Mouse (Mus musculus) erythroblast, adult 5-6 weeks (primary cell): ENCODE measurements around the gene Gngt2. TPM values are rescaled to one million over a fixed set of nuclear protein-coding genes. Genes with fewer than 3 reads are reported as not detected.

ENCODE experiments used
- ATAC-seq: replicated peaks from 2 replicates; pipeline ENCODE4 v1.8.0; 2016; ENCODE audit warnings: moderate number of reproducible peaks, mild to moderate bottlenecking, moderate TSS enrichment, inconsistent platforms; ENCODE audit not compliant: poor library complexity, low FRiP score, severe bottlenecking
- total RNA-seq, 2 experiments: library from RNA; stranded (forward) in 1 of 2; stranded (reverse) in 1 of 2; fragments of 150-400 nt in 1 of 2; fragments of 200-764, 138-1000 nt in 1 of 2; gene quantifications; 2 replicates each; pipeline versions ENCODE4 v1.2.3 to v1.2.4; 2015 to 2017; ENCODE audit warnings: low replicate concordance in 2 of 2

The Gngt2 gene
- total RNA-seq (2015; ENCODE audit: low replicate concordance): 9.8 and 15.0 TPM in 2 replicates
- total RNA-seq (2017; ENCODE audit: low replicate concordance): 9.4 and 13.0 TPM in 2 replicates

GRCm38 (mm10) chr11:95837059-95837458, at the start of gene Gngt2:
Gene Gngt2, plus strand, starts transcription at chr11:95837216.
- ATAC-seq: no peak

- no peak for ATAC-seq
Observed at GRCm38 (mm10) chr11:95789451-95789891, 47.5 kb upstream of the Gngt2 start.

DNA sequence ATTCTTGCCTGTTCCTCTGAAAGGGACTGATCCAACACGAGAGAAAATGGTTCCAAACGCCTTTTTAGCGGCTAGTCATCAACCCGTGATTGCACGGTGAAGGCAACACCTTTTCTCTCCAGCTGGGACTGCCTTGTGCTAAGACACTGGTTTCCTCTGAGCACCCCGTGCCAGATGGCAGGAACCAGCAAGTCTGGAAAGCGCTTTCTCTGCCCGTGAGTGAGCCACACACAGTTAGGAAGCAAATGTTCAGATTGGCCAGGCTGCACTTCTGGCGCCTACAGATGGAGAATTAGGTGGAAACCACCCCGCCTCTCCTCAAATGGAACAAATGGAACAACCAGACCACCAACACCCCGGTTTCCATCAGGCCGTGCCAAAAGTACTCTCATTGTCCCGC, 45.2 kb upstream of the Gngt2 start:
- no peak for ATAC-seq

DNA sequence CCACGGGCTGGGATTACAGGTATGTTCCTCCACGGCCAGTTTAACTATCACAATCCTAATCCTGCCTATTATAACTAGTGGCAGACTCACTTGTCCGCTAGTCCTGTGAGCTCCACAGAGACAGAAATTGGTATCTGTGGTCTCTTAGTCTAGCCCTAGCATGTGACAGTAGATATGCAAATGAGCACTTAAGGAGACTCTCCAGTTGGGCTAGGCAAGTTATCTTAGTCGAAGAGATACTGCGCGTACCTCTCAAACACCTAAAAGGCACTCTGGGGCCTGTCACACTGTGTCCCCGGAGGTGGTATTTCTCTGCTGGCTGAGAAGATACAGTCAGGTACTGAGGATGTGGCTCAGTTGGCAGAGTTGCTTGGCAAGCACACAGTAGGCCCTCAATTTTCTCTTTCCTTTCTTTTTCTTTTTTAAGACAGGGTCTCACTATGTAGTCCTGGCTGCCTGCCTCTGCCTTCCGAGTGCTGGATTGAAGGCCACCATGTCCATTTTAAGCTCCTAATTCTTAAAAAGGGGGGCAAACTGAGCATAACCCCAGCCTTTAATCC, 44.0 kb upstream of the Gngt2 start:
- ATAC-seq: peak; percentile 85

DNA sequence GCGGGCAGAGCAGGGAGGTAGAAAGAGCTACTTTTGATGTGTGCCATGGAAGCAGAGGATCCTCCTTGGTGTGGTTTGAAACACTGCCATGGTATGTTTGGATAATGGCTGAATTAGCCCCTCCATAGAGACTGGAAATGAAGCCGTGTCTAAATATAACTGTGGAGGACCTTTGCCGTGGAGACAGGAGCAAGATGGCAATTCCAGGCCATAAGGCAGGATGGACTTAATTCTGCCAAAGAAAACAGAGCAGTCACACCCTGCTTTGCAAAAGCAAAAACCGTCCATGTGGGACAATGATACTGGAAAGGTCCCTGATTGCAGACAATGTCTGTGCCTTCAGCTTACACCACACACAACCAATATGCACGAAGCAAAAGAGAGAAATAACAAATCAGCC, 42.8 kb upstream of the Gngt2 start:
- ATAC-seq: no peak

- no peak for ATAC-seq
Observed at GRCm38 (mm10) chr11:95795582-95795981, 41.4 kb upstream of the Gngt2 start.

DNA sequence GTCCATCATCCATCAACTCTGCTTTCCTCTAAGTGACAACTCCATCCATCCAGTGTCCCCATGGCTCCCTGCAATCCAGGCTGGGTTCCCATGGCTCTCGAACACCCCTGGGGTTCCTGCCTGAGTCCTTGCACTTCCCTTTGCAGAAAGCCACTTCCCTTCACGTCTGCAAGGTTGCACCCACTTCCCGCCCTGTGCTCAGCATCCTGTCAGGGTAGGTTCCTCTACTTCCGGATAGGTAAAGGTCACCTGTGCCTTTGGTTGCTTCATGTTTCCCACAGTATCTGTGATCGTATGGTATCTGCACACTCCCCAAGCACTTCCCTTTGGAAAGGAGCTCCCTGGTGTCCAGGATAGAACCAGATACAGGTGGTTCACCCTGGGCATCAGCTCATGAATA, 32.0 kb upstream of the Gngt2 start:
- no peak for ATAC-seq

- peak; percentile 69 for ATAC-seq
Observed at GRCm38 (mm10) chr11:95805527-95805926, 31.5 kb upstream of the Gngt2 start.

- ATAC-seq: peak; percentile 3; the same call in 1 of the 2 replicates
Observed at GRCm38 (mm10) chr11:95807884-95808283, 29.1 kb upstream of the Gngt2 start.

DNA sequence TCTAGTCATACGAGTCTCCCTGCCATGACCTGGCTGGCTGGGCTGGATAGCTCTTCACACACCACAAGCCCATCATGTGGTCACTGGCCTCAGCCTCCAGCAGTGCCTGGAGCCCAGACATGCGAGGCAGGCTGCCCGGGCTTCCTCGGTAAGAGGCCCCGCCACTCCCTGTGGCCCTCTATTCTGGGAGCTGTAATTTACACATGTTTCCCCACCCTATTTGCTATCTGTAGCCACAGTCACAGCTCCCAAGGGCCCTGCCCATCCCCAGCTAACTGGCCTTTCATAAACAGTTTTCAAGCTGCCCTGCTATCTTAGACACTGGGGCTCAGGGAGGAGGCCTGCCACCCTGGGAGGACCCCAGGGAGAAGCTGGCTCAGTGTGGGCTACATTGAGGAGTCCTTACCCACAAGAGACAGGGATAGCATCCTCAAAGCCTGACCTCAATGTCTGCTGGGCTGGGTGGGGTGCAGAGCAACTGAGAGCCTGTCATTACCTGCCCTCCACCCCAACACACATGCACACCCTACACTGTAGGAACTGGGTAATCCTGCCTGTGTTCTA, 28.5 kb upstream of the Gngt2 start:
- ATAC-seq: peak; percentile 79

GRCm38 (mm10) chr11:95809603-95810002, 27.4 kb upstream of the Gngt2 start:
- peak; percentile 3 for ATAC-seq

DNA sequence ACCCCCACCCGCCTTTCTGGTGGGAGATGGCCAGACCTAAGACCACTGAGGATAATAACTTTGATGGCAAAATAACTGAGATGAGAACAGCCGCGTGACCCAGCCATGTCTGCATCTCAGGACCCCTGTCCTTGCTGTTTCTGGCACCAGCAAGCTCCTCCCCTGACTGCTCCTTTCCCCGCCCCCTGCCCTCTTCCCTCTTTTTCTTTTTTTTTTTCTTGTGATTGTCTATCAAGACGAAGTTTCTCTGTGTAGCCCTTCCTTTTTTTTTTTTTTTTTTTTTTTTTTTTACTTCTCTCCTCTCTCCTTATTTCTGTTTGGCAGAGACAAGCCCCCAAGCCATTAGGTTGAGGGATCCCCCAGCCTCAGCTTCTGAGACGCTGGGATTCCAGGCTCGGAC, 26.2 kb upstream of the Gngt2 start:
- no peak for ATAC-seq

GRCm38 (mm10) chr11:95811741-95812140, 25.3 kb upstream of the Gngt2 start:
- ATAC-seq: no peak

DNA sequence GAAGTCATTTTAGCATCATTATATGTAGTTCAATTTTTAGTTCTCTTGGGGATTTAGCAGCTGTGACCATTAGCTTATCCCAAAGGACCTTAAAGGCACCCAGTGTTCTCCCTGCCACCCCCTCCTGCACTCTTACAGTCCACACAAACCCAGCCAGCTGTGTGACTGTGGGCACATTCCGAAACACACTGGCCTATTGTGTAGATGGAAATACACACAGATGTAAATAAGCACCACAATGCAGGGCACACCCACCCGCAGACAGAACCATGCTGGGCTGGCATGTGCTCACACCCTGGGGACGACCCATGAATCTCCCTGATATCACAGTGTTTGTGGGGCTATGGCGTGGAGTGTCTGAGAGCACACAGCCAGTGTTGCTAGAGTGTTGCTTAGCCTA, 24.8 kb upstream of the Gngt2 start:
- ATAC-seq: no peak

- no peak for ATAC-seq
Observed at GRCm38 (mm10) chr11:95814101-95814500, 22.9 kb upstream of the Gngt2 start.

- ATAC-seq: no peak
Observed at GRCm38 (mm10) chr11:95814857-95815256, 22.2 kb upstream of the Gngt2 start.

GRCm38 (mm10) chr11:95815412-95815811, 21.6 kb upstream of the Gngt2 start:
- ATAC-seq: no peak

GRCm38 (mm10) chr11:95819138-95819537, 17.9 kb upstream of the Gngt2 start:
- no peak for ATAC-seq

GRCm38 (mm10) chr11:95821511-95821910, 15.5 kb upstream of the Gngt2 start:
- ATAC-seq: no peak

DNA sequence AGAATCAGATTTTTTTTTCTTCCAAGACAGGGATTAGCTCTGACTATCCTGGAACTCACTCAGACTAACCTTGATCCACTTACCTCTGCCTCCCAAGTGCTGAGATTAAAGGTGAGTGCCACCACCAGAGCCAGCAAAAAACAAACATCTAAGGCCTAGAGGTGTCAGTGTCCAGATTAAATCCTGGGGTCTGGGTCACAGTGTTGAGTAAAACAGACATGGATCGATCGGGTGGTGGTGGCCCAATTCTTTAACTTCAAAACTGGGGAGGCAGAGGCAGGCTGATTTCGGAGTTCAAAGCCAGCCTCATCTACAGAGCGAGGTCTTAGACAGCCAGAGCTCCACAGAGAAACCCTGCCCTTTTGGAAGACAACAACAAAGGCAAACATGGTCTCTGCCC, 14.6 kb upstream of the Gngt2 start:
- no peak for ATAC-seq

DNA sequence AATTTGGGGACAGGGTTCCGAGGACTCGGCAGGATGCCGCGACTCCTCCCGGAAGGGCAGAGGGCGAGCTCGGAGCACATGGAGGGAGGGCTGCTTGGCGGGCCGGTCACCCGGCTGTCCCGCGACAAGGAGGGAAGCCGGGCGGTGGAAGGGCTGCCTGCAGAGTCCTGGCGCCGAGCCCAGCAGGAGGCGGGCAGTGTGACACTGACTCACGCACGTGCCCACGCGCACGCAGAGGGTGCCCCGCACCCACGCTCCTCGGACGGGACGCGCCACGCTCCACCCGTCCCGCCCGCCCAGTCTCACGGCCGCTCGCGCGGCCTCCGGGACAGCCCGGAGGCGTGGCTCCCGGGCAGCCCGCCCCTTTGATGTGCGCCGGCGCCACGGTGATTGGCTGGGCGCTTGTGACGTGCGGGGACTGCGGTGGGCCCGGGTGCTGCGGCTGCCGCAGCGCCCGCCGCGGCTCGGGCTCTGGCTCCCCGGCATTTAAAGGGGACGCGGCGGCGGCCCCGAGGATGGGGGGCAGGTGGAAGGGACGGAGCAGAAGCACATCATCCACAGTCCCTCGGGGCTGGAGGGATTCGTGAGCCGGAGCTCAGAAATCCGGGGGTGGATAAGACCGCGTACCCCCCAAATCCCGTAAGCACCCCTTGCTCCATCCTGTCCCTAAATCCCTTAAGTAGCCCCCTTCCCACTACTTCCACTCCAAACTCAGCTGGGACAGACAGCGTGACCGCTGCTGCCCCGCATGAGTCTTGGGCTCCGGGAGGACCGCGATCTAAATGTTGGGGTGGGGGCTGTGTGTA, 12.7 kb upstream of the Gngt2 start, which contains the start of gene Phospho1:
Phospho1 (plus strand) TSS at position 429 of the 806 bp plus-strand sequence.
- ATAC-seq: peak; percentile 78
